Mouse (Mus musculus) heart, adult 2 months (tissue): ENCODE data around the gene Saa4. TPM values are rescaled to one million over a fixed set of nuclear protein-coding genes. Genes with fewer than 3 reads are reported as not detected.

ENCODE experiments used
- DNase-seq, 2 experiments: peaks; one replicate each; pipeline ENCODE4 v3.0.0; 2021
- H3K27ac ChIP-seq: fragments of 200-600 bp; 2 replicates; pipeline ENCODE4 v1.8.1; 2022
- H3K27me3 ChIP-seq: fragments of 200-500 bp; 2 replicates; pipeline ENCODE4 v1.6.1; 2012; ENCODE audit warnings: mild to moderate bottlenecking, low read length, inconsistent platforms, mixed read lengths; ENCODE audit not compliant: control insufficient read depth, insufficient read depth
- H3K36me3 ChIP-seq: fragments of 200-500 bp; 2 replicates; pipeline ENCODE4 v1.6.1; 2012; ENCODE audit warnings: low read length, inconsistent platforms; ENCODE audit not compliant: control insufficient read depth, insufficient read depth
- H3K4me1 ChIP-seq: fragments of 200-500 bp; 2 replicates; pipeline ENCODE4 v1.6.1; 2011; ENCODE audit warnings: low read length; ENCODE audit not compliant: control insufficient read depth, insufficient read depth
- H3K4me3 ChIP-seq: fragments of 200-600 bp; 2 replicates; pipeline ENCODE4 v1.8.1; 2022
- H3K79me2 ChIP-seq: fragments of 200-500 bp; replicated peaks from 2 replicates; pipeline ENCODE4 v1.6.1; 2012; ENCODE audit warnings: mild to moderate bottlenecking, inconsistent platforms, low read length, moderate library complexity, mixed read lengths; ENCODE audit not compliant: control insufficient read depth, insufficient read depth
- H3K9ac ChIP-seq: fragments of 200-500 bp; 2 replicates; pipeline ENCODE4 v1.6.1; 2012; ENCODE audit warnings: low read depth, mild to moderate bottlenecking, control low read depth, inconsistent platforms, low read length, mixed read lengths
- CTCF ChIP-seq: fragments of 200-600 bp; IDR thresholded peaks from 2 replicates; pipeline ENCODE4 v1.8.1; 2022; ENCODE audit warnings: antibody characterized with exemption, mild to moderate bottlenecking, moderate library complexity
- EP300 ChIP-seq: fragments of 200-500 bp; IDR thresholded peaks from 2 replicates; pipeline ENCODE4 v1.6.1; 2011; ENCODE audit warnings: low read depth, low read length, control low read depth; ENCODE audit not compliant: insufficient read depth
- POLR2A ChIP-seq: fragments of 200-500 bp; IDR thresholded peaks from 2 replicates; pipeline ENCODE4 v1.6.1; 2011; ENCODE audit warnings: mild to moderate bottlenecking, low read depth, low read length, control low read depth; ENCODE audit not compliant: insufficient read depth
- WGBS: fragments of 180-500 bp; shearing (Covaris S2); methylation state at CpG from one replicate; pipeline ENCODE4 v1.1.7; 2018; 5-methylcytosine and 5-hydroxymethylcytosine counted together
- intact Hi-C: fragments of 180-260 bp; cut with DNase I; formaldehyde crosslinking; loops from one replicate; pipeline ENCODE4 v1.15.1; 2025
- polyA plus RNA-seq: library from polyadenylated mRNA; depleted of rRNA; stranded (reverse); fragments of >200 nt; gene quantifications from 2 replicates; pipeline ENCODE4 v1.2.3, GENCODE M21; 2012
- total RNA-seq, 2 experiments: library from RNA; stranded (reverse); gene quantifications; 2 replicates each; pipeline ENCODE4 v1.2.3; 2021

The Saa4 gene
- total and polyA plus RNA-seq, 3 experiments = not detected

DNA sequence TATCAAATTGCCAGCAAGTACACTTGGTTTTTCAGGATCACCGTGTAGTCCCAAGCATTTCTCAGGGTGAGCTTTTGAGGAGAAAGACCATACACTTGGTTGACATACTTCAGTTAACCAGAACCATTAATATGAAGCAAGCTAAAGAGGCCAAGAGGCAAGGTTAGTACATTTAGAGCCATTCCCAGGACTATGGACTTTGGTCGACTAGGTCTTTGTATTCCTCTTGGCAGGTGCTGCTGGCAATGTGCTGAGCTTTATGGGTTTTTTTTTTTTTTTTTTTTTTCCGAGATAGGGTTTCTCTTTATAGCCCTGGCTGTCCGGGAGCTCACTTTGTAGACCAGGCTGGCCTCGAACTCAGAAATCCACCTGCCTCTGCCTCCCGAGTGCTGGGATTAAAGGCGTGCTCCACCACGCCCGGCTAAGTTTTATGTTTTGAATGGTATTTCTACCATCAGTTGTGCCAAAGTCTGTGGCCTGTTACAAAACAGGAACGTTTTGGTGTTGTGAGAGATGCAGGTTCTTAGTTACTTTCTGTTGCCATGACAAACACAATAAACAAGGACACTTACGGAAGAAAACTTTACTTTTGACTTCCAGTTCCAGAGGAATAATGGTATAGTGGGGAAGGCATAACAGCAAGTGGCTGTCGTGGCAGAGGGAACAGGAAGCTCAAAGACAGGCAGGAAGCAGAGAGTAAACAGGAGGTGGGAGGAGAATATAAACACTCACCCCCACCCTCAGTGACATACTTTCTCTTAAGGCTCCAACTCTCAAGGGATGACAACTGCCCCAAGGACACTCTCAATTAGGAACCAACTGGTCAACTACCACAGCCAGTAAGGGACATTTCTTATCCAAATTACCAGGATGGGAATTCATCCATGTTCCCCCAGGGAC, 6.4 kb upstream of the Saa4 start:
- intact Hi-C loops = no loop called here
- no peaks in the 10 kb centered on the region for H3K79me2 ChIP-seq
- H3K27me3 ChIP-seq = no peaks in the 10 kb centered on the region
- no peak overlapping the region for H3K27ac ChIP-seq
- H3K36me3 ChIP-seq = no peaks in the 10 kb centered on the region
- WGBS = 66% methylated on average over 12 of the region's 12 CpGs
- H3K9ac ChIP-seq = no peak overlapping the region
- no peak for DNase-seq
- H3K4me1 ChIP-seq = no peaks in the 10 kb centered on the region
- TF ChIP-seq EP300 = no peak
- no peak for TF ChIP-seq CTCF
- no peak overlapping the region for H3K4me3 ChIP-seq

DNA sequence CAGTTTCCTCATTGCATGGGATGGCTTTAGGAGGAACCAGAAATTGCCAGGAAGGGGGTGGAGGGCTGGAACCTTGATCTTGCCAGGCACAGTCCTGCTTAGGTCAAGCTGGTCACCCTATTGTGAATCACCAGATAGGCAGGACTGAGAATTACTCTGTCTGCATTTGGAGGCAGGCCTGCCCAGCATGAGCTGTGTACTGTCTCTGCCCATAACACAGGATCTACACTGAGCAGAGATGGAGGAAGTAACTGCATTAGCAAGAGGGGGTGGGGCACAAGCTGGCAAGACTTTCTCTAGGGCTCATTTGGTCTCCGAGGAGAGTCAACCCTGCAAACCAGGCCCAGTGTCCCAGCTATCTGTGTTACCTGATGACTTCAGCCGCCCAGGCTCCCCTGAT, 2.6 kb upstream of the Saa4 start:
- WGBS = 57% methylated on average over 2 of the region's 2 CpGs
- H3K27ac ChIP-seq = no peak overlapping the region
- H3K4me3 ChIP-seq = no peak overlapping the region
- no peak for DNase-seq
- no peaks in the 10 kb centered on the region for H3K27me3 ChIP-seq
- H3K9ac ChIP-seq = no peak overlapping the region
- no peaks in the 10 kb centered on the region for H3K4me1 ChIP-seq
- TF ChIP-seq POLR2A (no peak), EP300 (no peak), CTCF (no peak)
- H3K36me3 ChIP-seq = no peaks in the 10 kb centered on the region
- intact Hi-C loops = no loop called here
- H3K79me2 ChIP-seq = no peaks in the 10 kb centered on the region

DNA sequence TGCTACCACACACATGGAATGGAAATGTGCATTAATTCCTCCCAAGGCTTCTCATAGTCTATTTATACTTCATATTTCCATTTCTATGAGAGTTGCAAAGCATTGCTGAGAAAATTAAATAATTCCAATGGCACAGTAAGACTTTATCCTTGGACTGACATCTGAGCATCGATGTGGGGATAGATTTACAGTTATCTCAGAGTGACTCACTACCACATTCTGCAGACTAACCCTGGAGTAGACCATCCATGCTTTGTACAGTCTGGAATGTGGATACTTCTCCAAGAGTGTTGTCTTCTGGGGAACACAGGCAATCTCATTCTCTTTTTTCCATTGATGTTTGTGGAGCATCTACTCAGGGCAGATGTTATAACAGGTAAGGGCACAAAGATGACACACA, 4.8 kb downstream of the Saa4 start:
- Histone ChIP-seq H3K27me3 (no peaks in the 10 kb centered on the region), H3K9ac (no peak overlapping the region), H3K36me3 (no peaks in the 10 kb centered on the region), H3K4me3 (no peak overlapping the region), H3K4me1 (no peaks in the 10 kb centered on the region), H3K79me2 (no peaks in the 10 kb centered on the region), H3K27ac (no peak overlapping the region)
- intact Hi-C loops = no loop called here
- DNase-seq = no peak
- TF ChIP-seq POLR2A = no peak
- no peak for TF ChIP-seq EP300
- no peak for TF ChIP-seq CTCF
- 66% methylated on average over 1 of the region's 1 CpGs for WGBS

GRCm38 (mm10) chr7:46724396-46724795, 8.0 kb downstream of the Saa4 start:
- intact Hi-C loops = no loop called here
- 72% methylated on average over 5 of the region's 5 CpGs for WGBS

DNA sequence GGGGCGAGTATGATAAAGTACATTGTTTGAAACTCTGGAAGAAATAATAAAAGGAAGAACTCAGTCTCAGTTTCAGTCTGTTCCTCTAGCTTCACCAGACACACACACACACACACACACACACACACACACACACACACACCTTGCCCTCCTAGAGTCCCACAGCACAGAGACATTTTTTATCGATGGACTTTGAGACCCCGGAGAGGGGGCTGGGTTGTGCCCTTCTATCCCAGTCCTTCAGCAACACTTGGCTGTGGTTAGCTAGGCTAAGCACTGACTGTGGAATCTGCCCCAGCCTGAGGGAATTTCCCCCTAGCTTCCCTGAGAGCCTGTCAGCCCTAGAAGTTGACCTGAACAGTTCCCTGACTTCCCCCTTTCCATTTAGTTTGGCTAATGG, 8.6 kb downstream of the Saa4 start:
- intact Hi-C loops = no loop called here
- DNase-seq = no peak
- Histone ChIP-seq H3K9ac (no peak overlapping the region), H3K79me2 (no peaks in the 10 kb centered on the region), H3K4me1 (no peaks in the 10 kb centered on the region), H3K27ac (no peak overlapping the region), H3K27me3 (no peaks in the 10 kb centered on the region), H3K36me3 (no peaks in the 10 kb centered on the region), H3K4me3 (no peak overlapping the region)
- TF ChIP-seq POLR2A (no peak), CTCF (no peak), EP300 (no peak)
- 58% methylated on average over 3 of the region's 3 CpGs for WGBS

More at GRCm38 (mm10) chr7:46724396-46724795, 8.0 kb downstream of the Saa4 start:
- no peak overlapping the region for H3K27ac ChIP-seq
- TF ChIP-seq POLR2A = no peak
- TF ChIP-seq CTCF = no peak
- TF ChIP-seq EP300 = no peak
- no peaks in the 10 kb centered on the region for H3K36me3 ChIP-seq
- no peak overlapping the region for H3K9ac ChIP-seq
- no peaks in the 10 kb centered on the region for H3K4me1 ChIP-seq
- H3K79me2 ChIP-seq = no peaks in the 10 kb centered on the region
- H3K27me3 ChIP-seq = no peaks in the 10 kb centered on the region
- no peak for DNase-seq
- H3K4me3 ChIP-seq = no peak overlapping the region

- Histone ChIP-seq H3K27ac (no peak overlapping the region), H3K9ac (no peak overlapping the region), H3K4me3 (no peak overlapping the region), H3K27me3 (no peaks in the 10 kb centered on the region), H3K36me3 (no peaks in the 10 kb centered on the region), H3K4me1 (no peaks in the 10 kb centered on the region), H3K79me2 (no peaks in the 10 kb centered on the region)
- no peak for TF ChIP-seq EP300
- TF ChIP-seq POLR2A = no peak
- no peak for TF ChIP-seq CTCF
- intact Hi-C loops = no loop called here
- WGBS = 83% methylated on average over 6 of the region's 6 CpGs
- DNase-seq = no peak
These were observed 9.0 kb downstream of the Saa4 start for GRCm38 (mm10) chr7:46723354-46723753.
